Mouse (Mus musculus): Measurements from ENCODE around the gene Sspn. TPM values are rescaled to one million over a fixed set of nuclear protein-coding genes. Genes with fewer than 3 reads are reported as not detected.

Sspn gene
- polyA plus RNA-seq, 1 experiment from 2014 or later, result 3.0 TPM

DNA sequence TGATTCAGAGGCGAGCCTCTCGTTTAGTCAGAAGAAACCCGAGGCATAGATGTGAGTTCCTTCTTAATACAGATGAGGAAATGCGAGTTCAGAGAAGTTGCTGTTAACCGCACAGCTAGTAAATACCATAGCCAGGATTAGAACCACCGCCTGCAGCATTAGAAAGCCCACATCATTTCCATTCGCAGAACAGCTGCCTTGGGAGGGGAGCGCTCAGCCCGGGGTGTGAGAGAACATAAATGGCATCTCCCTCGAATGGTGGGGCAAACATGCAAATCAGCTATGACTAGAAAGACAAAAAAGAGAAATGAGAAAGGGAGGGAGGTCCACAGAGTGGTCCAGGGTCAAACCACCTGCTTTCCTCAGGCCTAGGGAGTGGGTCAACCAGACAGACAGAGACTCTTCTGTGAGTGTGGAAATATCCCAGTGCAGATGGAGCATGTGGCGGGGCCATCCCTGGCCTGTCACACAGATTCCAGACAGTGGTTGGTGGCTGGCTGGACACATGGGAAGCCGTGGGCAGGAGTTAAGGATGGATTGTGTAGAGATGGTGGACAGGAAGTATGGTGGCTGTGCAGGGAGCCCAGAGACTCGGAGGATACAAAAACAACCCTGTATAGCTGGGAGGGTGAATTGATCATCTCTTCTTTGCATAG lies 37.9 kb upstream of the Sspn start:
- DNase-seq (ENCODE audit: low spot score) (no peak), ATAC-seq (ENCODE audit: insufficient read depth, low FRiP score, low TSS enrichment) (no peak)
- H3K9me3 ChIP-seq (ENCODE audit: control insufficient read depth, low read length), result no peaks in the 10 kb centered on the region
- H3K4me1 ChIP-seq (ENCODE audit: control insufficient read depth, insufficient read depth, low read length), result no peaks in the 10 kb centered on the region
- no peak overlapping the region for H3K27ac ChIP-seq (ENCODE audit: low read depth, low read length)
- no peak overlapping the region for H3K9ac ChIP-seq (ENCODE audit: low read length)
- H3K4me2 ChIP-seq (ENCODE audit: low read depth), result no peak overlapping the region
- no peak overlapping the region for H3K4me3 ChIP-seq (ENCODE audit: low read depth, low read length)
- WGBS, result 81% methylated on average over 13 of the region's 13 CpGs
- no peaks in the 10 kb centered on the region for H3K36me3 ChIP-seq (ENCODE audit: control insufficient read depth, insufficient read depth, low read length)
- H3K27me3 ChIP-seq (ENCODE audit: control insufficient read depth, insufficient read depth, low read length), result no peaks in the 10 kb centered on the region

DNA sequence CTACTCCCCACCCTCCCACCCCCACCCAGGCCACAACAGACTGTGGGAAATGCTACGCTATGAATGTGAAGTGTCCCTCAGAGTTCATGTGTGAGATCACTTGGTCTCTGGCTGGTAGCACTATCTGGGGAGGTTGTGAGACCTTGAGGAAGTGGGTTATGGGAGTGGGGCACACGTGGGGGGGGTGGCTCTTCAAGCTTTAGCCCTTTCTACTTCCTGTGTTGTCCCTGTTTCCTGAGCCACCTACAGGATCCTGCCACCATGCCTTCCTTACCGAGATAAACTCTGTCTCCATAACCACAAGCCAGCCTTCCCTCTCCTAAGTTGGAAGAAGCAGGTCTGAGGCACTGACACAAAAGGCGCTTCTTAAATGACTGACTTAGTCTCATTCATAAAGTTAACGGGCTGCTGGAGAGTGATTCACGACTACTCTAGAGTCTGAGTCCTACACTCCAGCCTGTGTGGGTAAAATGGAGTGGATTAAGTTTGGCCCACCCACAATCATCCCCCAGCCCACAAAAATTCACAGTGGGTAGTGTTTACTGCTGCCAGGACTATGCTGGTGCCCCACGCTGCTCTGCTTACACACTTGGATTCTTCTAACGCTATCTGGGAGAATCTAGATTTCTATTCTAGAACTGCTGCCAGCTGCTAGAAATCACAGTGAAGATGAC lies 36.6 kb upstream of the Sspn start:
- H3K4me1 ChIP-seq (ENCODE audit: control insufficient read depth, insufficient read depth, low read length), result no peaks in the 10 kb centered on the region
- no peak for DNase-seq (ENCODE audit: low spot score)
- WGBS, result 69% methylated on average over 8 of the region's 8 CpGs
- no peak overlapping the region for H3K4me2 ChIP-seq (ENCODE audit: low read depth)
- H3K36me3 ChIP-seq (ENCODE audit: control insufficient read depth, insufficient read depth, low read length), result no peaks in the 10 kb centered on the region
- H3K9ac ChIP-seq (ENCODE audit: low read length), result no peak overlapping the region
- H3K9me3 ChIP-seq (ENCODE audit: control insufficient read depth, low read length), result no peaks in the 10 kb centered on the region
- H3K27me3 ChIP-seq (ENCODE audit: control insufficient read depth, insufficient read depth, low read length), result no peaks in the 10 kb centered on the region
- no peak overlapping the region for H3K4me3 ChIP-seq (ENCODE audit: low read depth, low read length)
- H3K27ac ChIP-seq (ENCODE audit: low read depth, low read length), result no peak overlapping the region
- ATAC-seq (ENCODE audit: insufficient read depth, low FRiP score, low TSS enrichment), result no peak

DNA sequence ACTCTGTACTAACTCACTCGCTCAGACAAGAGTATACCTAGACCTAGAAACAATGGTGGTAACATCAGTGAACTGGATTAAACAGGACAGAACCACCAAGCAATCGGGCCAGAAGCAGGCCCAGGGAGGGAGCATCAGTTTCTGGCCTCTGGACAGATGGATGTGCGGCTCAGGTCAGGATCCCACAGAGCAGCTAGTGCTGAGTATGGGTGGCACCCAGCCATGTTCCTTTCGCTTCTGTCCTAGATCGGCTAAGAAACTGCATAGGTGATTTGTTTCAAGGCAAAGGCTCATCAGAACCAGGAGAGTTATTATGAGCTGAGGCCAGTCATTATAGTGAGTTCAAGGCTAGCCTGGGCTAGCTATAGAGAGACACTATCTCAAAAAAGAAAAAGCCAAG lies 27.3 kb upstream of the Sspn start:
- DNase-seq (ENCODE audit: low spot score), result no peak
- H3K9ac ChIP-seq (ENCODE audit: low read length), result no peak overlapping the region
- no peak overlapping the region for H3K4me3 ChIP-seq (ENCODE audit: low read depth, low read length)
- H3K27me3 ChIP-seq (ENCODE audit: control insufficient read depth, insufficient read depth, low read length), result no peaks in the 10 kb centered on the region
- H3K4me2 ChIP-seq (ENCODE audit: low read depth), result no peak overlapping the region
- no peak overlapping the region for H3K27ac ChIP-seq (ENCODE audit: low read depth, low read length)
- no peak for ATAC-seq (ENCODE audit: insufficient read depth, low FRiP score, low TSS enrichment)
- 95% methylated on average over 5 of the region's 5 CpGs for WGBS
- no peaks in the 10 kb centered on the region for H3K9me3 ChIP-seq (ENCODE audit: control insufficient read depth, low read length)
- no peaks in the 10 kb centered on the region for H3K4me1 ChIP-seq (ENCODE audit: control insufficient read depth, insufficient read depth, low read length)
- H3K36me3 ChIP-seq (ENCODE audit: control insufficient read depth, insufficient read depth, low read length), result no peaks in the 10 kb centered on the region

DNA sequence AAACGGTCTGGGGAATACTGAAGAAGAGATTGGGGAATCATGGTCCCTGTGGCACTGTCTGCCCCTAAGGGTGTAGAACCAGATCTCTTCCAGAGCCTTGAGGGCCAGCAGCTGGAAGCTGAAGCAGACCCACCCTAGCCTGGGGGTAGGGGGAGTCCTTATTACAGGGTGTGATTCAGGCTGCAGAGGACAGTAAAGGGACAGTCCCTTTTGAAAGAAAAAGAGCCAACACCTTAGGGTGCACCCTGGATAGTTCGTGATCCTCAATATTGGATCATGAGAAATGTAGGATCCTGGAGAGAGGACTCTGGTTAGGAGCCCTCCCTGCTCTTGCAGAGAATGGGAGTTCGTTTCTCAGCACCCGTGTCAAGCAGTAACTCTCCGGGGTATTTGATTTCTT lies 26.8 kb upstream of the Sspn start:
- Histone ChIP-seq H3K4me3 (ENCODE audit: low read depth, low read length) (no peak overlapping the region), H3K4me1 (ENCODE audit: control insufficient read depth, insufficient read depth, low read length) (no peaks in the 10 kb centered on the region), H3K27me3 (ENCODE audit: control insufficient read depth, insufficient read depth, low read length) (no peaks in the 10 kb centered on the region), H3K36me3 (ENCODE audit: control insufficient read depth, insufficient read depth, low read length) (no peaks in the 10 kb centered on the region), H3K9ac (ENCODE audit: low read length) (no peak overlapping the region), H3K27ac (ENCODE audit: low read depth, low read length) (no peak overlapping the region), H3K9me3 (ENCODE audit: control insufficient read depth, low read length) (no peaks in the 10 kb centered on the region), H3K4me2 (ENCODE audit: low read depth) (no peak overlapping the region)
- ATAC-seq (ENCODE audit: insufficient read depth, low FRiP score, low TSS enrichment) (no peak), DNase-seq (ENCODE audit: low spot score) (no peak)
- WGBS, result 87% methylated on average over 5 of the region's 5 CpGs

DNA sequence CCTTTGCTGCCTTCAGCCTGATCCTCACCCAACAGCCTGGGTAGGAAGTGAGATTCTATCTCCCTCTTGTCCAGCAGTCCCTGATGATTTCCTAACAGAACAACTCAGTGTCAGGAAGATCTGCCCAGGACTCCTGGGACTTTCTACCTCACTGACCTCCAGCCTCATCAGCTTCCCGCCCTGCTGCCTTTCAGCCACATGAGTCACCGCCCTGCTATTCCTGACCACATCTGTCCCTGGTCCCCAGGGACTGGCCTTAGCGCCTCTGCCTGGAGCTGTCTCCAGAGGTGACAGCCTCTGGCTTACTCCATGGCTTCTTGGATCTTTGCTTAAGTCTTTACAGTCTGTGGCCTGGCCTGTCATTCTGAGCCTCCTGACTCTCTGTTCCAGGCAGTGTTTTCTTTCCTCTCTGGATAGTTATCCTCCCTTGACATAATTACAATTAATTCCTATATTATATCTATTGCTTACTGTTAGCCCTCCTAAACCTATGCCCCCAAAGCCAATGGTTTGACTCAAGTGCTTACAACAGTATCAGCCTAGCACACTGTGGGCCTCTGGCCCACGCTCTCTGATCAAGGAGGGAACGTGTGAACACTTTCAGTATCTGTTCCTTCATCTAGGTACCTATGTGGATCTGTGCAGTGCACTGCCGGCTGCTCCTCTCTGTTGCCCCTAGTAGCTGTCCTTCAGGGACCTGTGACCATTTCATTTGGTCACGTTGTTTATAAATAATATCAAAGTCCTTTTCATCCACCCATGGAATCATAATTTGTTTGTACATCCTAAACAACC lies 25.1 kb upstream of the Sspn start:
- WGBS, result 70% methylated on average over 7 of the region's 7 CpGs
- no peaks in the 10 kb centered on the region for H3K4me1 ChIP-seq (ENCODE audit: control insufficient read depth, insufficient read depth, low read length)
- no peak overlapping the region for H3K4me2 ChIP-seq (ENCODE audit: low read depth)
- H3K4me3 ChIP-seq (ENCODE audit: low read depth, low read length), result no peak overlapping the region
- no peaks in the 10 kb centered on the region for H3K36me3 ChIP-seq (ENCODE audit: control insufficient read depth, insufficient read depth, low read length)
- H3K27ac ChIP-seq (ENCODE audit: low read depth, low read length), result no peak overlapping the region
- DNase-seq (ENCODE audit: low spot score) (no peak), ATAC-seq (ENCODE audit: insufficient read depth, low FRiP score, low TSS enrichment) (no peak)
- no peaks in the 10 kb centered on the region for H3K27me3 ChIP-seq (ENCODE audit: control insufficient read depth, insufficient read depth, low read length)
- no peaks in the 10 kb centered on the region for H3K9me3 ChIP-seq (ENCODE audit: control insufficient read depth, low read length)
- H3K9ac ChIP-seq (ENCODE audit: low read length), result no peak overlapping the region; the same call in 1 of the 2 replicates

DNA sequence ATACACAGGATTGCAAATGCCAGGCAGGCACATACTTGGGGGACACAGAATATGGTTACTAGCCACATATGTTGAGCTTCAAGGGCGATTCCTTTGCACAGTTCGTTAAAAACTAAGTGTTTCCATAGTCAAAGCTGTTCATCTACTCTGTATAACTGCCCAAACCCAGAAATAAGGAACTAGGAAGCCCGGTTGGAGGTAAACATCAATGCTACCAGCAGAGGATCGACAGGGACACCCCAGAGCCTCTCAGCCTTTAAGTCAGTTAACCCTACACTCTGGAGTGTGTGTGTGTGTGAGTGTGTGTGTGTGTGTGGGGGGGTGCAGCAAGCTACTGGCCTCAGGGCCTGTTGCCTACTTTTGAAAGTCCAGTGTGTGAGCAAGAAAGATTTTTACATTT lies 21.5 kb upstream of the Sspn start:
- no peaks in the 10 kb centered on the region for H3K4me1 ChIP-seq (ENCODE audit: control insufficient read depth, insufficient read depth, low read length)
- H3K36me3 ChIP-seq (ENCODE audit: control insufficient read depth, insufficient read depth, low read length), result no peaks in the 10 kb centered on the region
- H3K4me2 ChIP-seq (ENCODE audit: low read depth), result no peak overlapping the region
- H3K27me3 ChIP-seq (ENCODE audit: control insufficient read depth, insufficient read depth, low read length), result no peaks in the 10 kb centered on the region
- H3K9me3 ChIP-seq (ENCODE audit: control insufficient read depth, low read length), result no peaks in the 10 kb centered on the region
- no peak overlapping the region for H3K4me3 ChIP-seq (ENCODE audit: low read depth, low read length)
- H3K27ac ChIP-seq (ENCODE audit: low read depth, low read length), result no peak overlapping the region
- H3K9ac ChIP-seq (ENCODE audit: low read length), result no peak overlapping the region
- whole genome bisulfite sequencing, result 76% methylated on average over 4 of the region's 4 CpGs
- DNase-seq (ENCODE audit: low spot score), result no peak
- no peak for ATAC-seq (ENCODE audit: insufficient read depth, low FRiP score, low TSS enrichment)

DNA sequence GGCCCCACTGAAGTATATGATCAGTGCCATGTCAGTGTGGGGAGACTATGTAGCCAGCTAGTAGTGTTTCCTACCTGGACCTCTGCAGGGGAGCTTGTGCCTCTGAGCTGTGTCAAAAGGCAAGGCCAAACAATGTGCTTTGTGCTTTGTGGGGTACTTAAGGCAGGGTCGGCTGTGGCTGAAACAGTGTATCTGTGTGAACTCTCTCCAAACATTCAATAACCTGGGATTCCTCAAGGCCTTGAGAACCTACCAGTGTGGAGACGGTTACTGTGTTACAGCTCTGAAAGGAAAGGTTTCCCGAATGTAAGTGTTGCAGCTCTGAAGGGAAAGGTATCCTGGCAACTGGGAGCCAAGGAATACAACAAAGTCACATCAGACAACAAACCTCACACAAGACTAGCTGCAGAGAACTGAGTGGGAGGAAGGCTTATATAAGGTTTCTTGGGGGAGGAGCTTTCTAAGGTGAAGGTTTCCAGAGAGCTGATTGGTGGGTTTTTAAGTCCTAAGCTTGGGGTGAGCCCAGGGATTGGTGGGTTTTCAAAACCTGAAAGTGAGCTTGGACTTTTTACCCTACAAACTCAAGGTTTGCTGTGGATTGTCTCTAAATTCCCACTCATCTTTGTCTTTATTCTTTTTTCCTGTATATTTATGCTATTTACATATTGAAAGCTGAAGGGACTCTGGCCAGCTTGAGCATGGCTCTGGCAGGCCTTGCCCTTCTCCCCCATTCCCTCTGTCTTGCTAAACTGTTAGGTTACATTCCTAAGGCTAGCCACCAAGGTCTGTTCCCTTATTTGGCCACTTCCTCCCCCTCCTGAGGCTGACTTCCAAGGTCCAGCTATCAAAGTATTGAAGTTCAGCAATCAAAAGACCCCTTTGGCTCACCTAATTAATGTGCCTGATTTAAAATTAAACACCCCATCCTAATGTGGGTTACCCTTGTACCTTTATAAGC lies 20.7 kb upstream of the Sspn start:
- H3K27me3 ChIP-seq (ENCODE audit: control insufficient read depth, insufficient read depth, low read length), result no peaks in the 10 kb centered on the region
- no peak overlapping the region for H3K4me3 ChIP-seq (ENCODE audit: low read depth, low read length)
- no peak overlapping the region for H3K27ac ChIP-seq (ENCODE audit: low read depth, low read length)
- H3K4me2 ChIP-seq (ENCODE audit: low read depth), result no peak overlapping the region
- H3K4me1 ChIP-seq (ENCODE audit: control insufficient read depth, insufficient read depth, low read length), result no peaks in the 10 kb centered on the region
- H3K36me3 ChIP-seq (ENCODE audit: control insufficient read depth, insufficient read depth, low read length), result no peaks in the 10 kb centered on the region
- H3K9me3 ChIP-seq (ENCODE audit: control insufficient read depth, low read length), result no peaks in the 10 kb centered on the region
- WGBS, result 85% methylated on average over 3 of the region's 3 CpGs
- no peak for DNase-seq (ENCODE audit: low spot score)
- ATAC-seq (ENCODE audit: insufficient read depth, low FRiP score, low TSS enrichment), result no peak
- no peak overlapping the region for H3K9ac ChIP-seq (ENCODE audit: low read length)

DNA sequence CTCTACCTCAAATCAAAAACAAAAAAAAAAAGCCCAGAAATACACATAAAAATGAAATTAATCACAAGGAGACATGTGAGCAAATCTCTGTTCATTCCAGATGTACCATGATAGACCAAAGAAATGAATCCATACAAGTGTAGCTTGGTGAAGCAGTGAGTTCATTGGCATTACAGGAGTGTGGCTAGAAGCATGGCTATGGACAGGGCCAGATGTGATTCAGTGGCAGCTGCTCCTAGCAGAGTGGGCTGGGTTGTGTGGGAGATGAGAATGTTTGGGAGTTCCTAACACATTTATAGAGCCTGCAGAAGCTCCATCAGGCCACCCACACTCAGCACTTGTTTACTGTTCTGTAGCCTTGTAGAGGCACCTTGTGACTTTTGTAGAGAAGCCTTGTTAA lies 19.2 kb upstream of the Sspn start:
- Histone ChIP-seq H3K4me3 (ENCODE audit: low read depth, low read length) (no peak overlapping the region), H3K27ac (ENCODE audit: low read depth, low read length) (no peak overlapping the region), H3K36me3 (ENCODE audit: control insufficient read depth, insufficient read depth, low read length) (no peaks in the 10 kb centered on the region), H3K4me1 (ENCODE audit: control insufficient read depth, insufficient read depth, low read length) (no peaks in the 10 kb centered on the region), H3K9me3 (ENCODE audit: control insufficient read depth, low read length) (no peaks in the 10 kb centered on the region), H3K4me2 (ENCODE audit: low read depth) (no peak overlapping the region), H3K27me3 (ENCODE audit: control insufficient read depth, insufficient read depth, low read length) (no peaks in the 10 kb centered on the region), H3K9ac (ENCODE audit: low read length) (no peak overlapping the region)
- ATAC-seq (ENCODE audit: insufficient read depth, low FRiP score, low TSS enrichment), result no peak
- DNase-seq (ENCODE audit: low spot score), result no peak

Data from neural tube, embryonic 11.5 days (tissue).